28 mouse cellular contexts compared by ENCODE assay signal in the genomic region with DNA sequence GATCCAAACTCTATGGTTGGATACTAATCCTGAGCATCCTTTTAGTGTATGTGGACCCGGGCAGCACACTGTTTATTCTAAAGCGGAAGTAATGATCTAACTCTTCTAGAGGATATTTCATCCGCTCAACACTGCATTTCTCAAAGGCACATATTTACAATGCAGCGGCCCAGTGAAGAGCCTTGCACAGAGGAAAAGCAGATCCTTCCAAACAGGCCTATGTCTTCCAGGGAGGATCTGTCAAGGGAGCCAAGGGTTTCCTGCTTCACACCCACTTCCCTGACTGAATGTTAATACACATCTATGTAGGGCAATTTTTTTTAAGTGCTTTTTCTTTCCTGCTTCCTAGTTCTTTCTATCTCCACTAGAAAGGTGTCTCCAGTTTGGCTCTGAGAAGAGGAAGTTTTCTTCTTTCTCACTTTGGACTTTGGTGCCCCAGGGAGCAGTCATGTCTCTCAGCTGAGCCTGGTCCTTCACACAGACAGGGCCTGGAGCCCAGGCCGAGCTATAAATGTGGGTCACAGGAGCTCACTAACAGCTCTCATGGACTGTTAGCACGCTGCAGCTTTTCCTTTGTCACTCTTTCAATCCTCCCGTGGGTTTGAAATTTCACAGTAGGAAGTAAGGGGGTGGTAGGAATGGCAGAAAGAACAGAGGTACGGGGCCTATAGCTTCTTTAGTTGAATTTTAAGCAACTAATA.
DNase-seq lines count a peak whose midpoint lies in the region; TF ChIP-seq lines count a peak whose summit lies in the region.
"Had no signal": no experiment of that assay in that cellular context is flagged by ENCODE, and none has a peak within 500 bp of the region (broad histone marks: within the 10 kb centered on the region; RNA-seq: fewer than 3 reads in every experiment).

No protein-coding gene starts in this region.

- no peak for TF ChIP-seq POLR2A in heart, adult 2 months (IDR thresholded peaks at IDR 0.05; ENCODE audit: insufficient read depth, low read depth, low read length)

- TF ChIP-seq EP300 in heart, adult 2 months (IDR thresholded peaks at IDR 0.05; ENCODE audit: insufficient read depth, low read depth, low read length) = no peak

- WGBS in heart, embryonic 10.5 days = 78% methylated on average over 8 of the region's 8 CpGs
- WGBS in heart, adult 2 months = 60% methylated on average over 8 of the region's 8 CpGs

- intact Hi-C loops in heart, adult 2 months (cut with DNase I) = no loop called here
- intact Hi-C loops in left cerebral cortex, postnatal 25 days (cut with DNase I) = no loop called here
- intact Hi-C loops in left cerebral cortex, postnatal 4 days (cut with DNase I) = no loop called here

- no peaks in the 10 kb centered on the region for H3K36me3 ChIP-seq in heart, embryonic 10.5 days
- no peaks in the 10 kb centered on the region for H3K36me3 ChIP-seq in heart, adult 2 months (ENCODE audit: control insufficient read depth, insufficient read depth, low read length)
- H3K36me3 ChIP-seq: heart, embryonic 12.5 days; limb, embryonic 15.5 days; liver, embryonic 13.5 days had no signal

- no peak for TF ChIP-seq CTCF in heart, adult 2 months (IDR thresholded peaks at IDR 0.05)

- H3K4me1 ChIP-seq in heart, embryonic 10.5 days = no peaks in the 10 kb centered on the region
- no peaks in the 10 kb centered on the region for H3K4me1 ChIP-seq in heart, adult 2 months (ENCODE audit: control insufficient read depth, insufficient read depth, low read length)
- H3K4me1 ChIP-seq: heart, embryonic 12.5 days; limb, embryonic 10.5 days; limb, embryonic 15.5 days; liver, embryonic 13.5 days; lung, embryonic 15.5 days had no signal

- H3K9me3 ChIP-seq in heart, embryonic 10.5 days = no peaks in the 10 kb centered on the region
- H3K9me3 ChIP-seq: embryonic facial prominence, embryonic 13.5 days; forebrain, embryonic 10.5 days; heart, embryonic 12.5 days; limb, embryonic 10.5 days; limb, embryonic 15.5 days; liver, embryonic 13.5 days; lung, embryonic 15.5 days; midbrain, embryonic 10.5 days; midbrain, embryonic 15.5 days had no signal

- no peak overlapping the region for H3K27ac ChIP-seq in heart, embryonic 10.5 days
- H3K27ac ChIP-seq in heart, adult 2 months = no peak overlapping the region
- H3K27ac ChIP-seq: embryonic facial prominence, embryonic 13.5 days; forebrain, embryonic 10.5 days; hindbrain, embryonic 14.5 days; limb, embryonic 10.5 days; limb, embryonic 15.5 days; liver, embryonic 13.5 days; lung, embryonic 15.5 days; midbrain, embryonic 10.5 days; midbrain, embryonic 15.5 days had no signal

- no peaks in the 10 kb centered on the region for H3K79me2 ChIP-seq in heart, adult 2 months (replicated peaks; ENCODE audit: control insufficient read depth, insufficient read depth, low read length)

- DNase-seq in heart, embryonic 10.5 days (ENCODE audit: low spot score) = peak; percentile 35
- DNase-seq in heart, adult 2 months = no peak
- peak; percentile 16 to 39 for DNase-seq in left cerebral cortex, postnatal 25 days (ENCODE audit: low spot score in 2 of 2)
- DNase-seq in left cerebral cortex, postnatal 4 days = no peak
- DNase-seq in right cerebral cortex, adult 18-20 months = peak; percentile 19
- DNase-seq in right cerebral cortex, postnatal 4 days = no peak
- DNase-seq in retina, postnatal 1 day = peak; percentile 32
- DNase-seq in embryo, embryonic 11 days = no peak
- DNase-seq: adrenal gland, postnatal 10 days; cerebellum, adult 11-12 months; cerebellum, adult 9-11 months; gastrocnemius, postnatal 10 days; heart, postnatal 4 days; kidney, adult 9 months; kidney, postnatal 10 days; liver, embryonic 13.5 days; thymus, adult 18-20 months; thymus, postnatal 36 days had no signal

- no peak overlapping the region for H3K9ac ChIP-seq in heart, adult 2 months (ENCODE audit: low read depth, low read length)
- H3K9ac ChIP-seq: embryonic facial prominence, embryonic 13.5 days; heart, embryonic 12.5 days; hindbrain, embryonic 14.5 days; limb, embryonic 15.5 days; liver, embryonic 13.5 days; lung, embryonic 15.5 days; midbrain, embryonic 15.5 days had no signal

- no peak overlapping the region for H3K4me3 ChIP-seq in heart, embryonic 10.5 days
- no peak overlapping the region for H3K4me3 ChIP-seq in heart, adult 2 months
- H3K4me3 ChIP-seq: embryonic facial prominence, embryonic 13.5 days; forebrain, embryonic 10.5 days; heart, embryonic 12.5 days; limb, embryonic 10.5 days; limb, embryonic 15.5 days; liver, embryonic 13.5 days; lung, embryonic 15.5 days; midbrain, embryonic 10.5 days; midbrain, embryonic 15.5 days had no signal

- H3K27me3 ChIP-seq in heart, embryonic 10.5 days (ENCODE audit: insufficient read depth, poor library complexity, severe bottlenecking) = no peaks in the 10 kb centered on the region
- H3K27me3 ChIP-seq in heart, adult 2 months (ENCODE audit: control insufficient read depth, insufficient read depth, low read length) = no peaks in the 10 kb centered on the region
- H3K27me3 ChIP-seq: embryonic facial prominence, embryonic 13.5 days; heart, embryonic 12.5 days; limb, embryonic 15.5 days; liver, embryonic 13.5 days; lung, embryonic 15.5 days; midbrain, embryonic 15.5 days; Patski had no signal

Comparison
In these comparisons a context has a peak if more than half of its experiments do, and no peak if none do; other contexts are left out.
1. DNase-seq: peak in heart, embryonic 10.5 days (single experiment), left cerebral cortex, postnatal 25 days (2 of 2), right cerebral cortex, adult 18-20 months (single experiment) and retina, postnatal 1 day (single experiment); none in heart, adult 2 months (0 of 2), left cerebral cortex, postnatal 4 days (single experiment), right cerebral cortex, postnatal 4 days (single experiment) and embryo, embryonic 11 days (single experiment).